In genomic region chr10:63455110-63455878, GRCm38 (mm10) we compare ENCODE assay signal across 10 mouse cellular contexts. TPM values are rescaled to one million over a fixed set of nuclear protein-coding genes. Genes with fewer than 3 reads are reported as not detected.
DNase-seq lines count a peak whose midpoint lies in the region; ATAC-seq lines count a peak whose summit lies in the region.
"Had no signal": no experiment of that assay in that cellular context is flagged by ENCODE, and none has a peak within 500 bp of the region (broad histone marks: within the 10 kb centered on the region; RNA-seq: fewer than 3 reads in every experiment).

No protein-coding gene starts in this region.

- peaks cover 33% of the 10 kb centered on the region for H3K4me1 ChIP-seq in heart, embryonic 13.5 days

- 47% methylated on average over 8 of the region's 8 CpGs for WGBS in heart, embryonic 13.5 days

- H3K9me3 ChIP-seq in heart, embryonic 13.5 days, result no peaks in the 10 kb centered on the region
- H3K9me3 ChIP-seq: embryonic facial prominence, embryonic 15.5 days had no signal

- peak overlapping the region; percentile 97 for H3K27ac ChIP-seq in heart, embryonic 13.5 days (replicated peaks)
- H3K27ac ChIP-seq: embryonic facial prominence, embryonic 15.5 days had no signal

- no peaks in the 10 kb centered on the region for H3K36me3 ChIP-seq in heart, embryonic 13.5 days
- H3K36me3 ChIP-seq: embryonic facial prominence, embryonic 15.5 days had no signal

- peak overlapping the region; percentile 9; the same call in 1 of the 2 replicates for H3K4me2 ChIP-seq in heart, embryonic 13.5 days
- H3K4me2 ChIP-seq: embryonic facial prominence, embryonic 15.5 days had no signal

- no peak overlapping the region for H3K9ac ChIP-seq in heart, embryonic 13.5 days
- H3K9ac ChIP-seq: embryonic facial prominence, embryonic 15.5 days had no signal

- no peaks in the 10 kb centered on the region for H3K27me3 ChIP-seq in heart, embryonic 13.5 days (replicated peaks)
- H3K27me3 ChIP-seq: embryonic facial prominence, embryonic 15.5 days had no signal

- no peak for ATAC-seq in heart, embryonic 13.5 days (ENCODE audit: extremely low read depth, insufficient number of reproducible peaks, low FRiP score, low TSS enrichment)
- peak; percentile 71 to 81; a peak in 3 of 4 replicates for ATAC-seq in hematopoietic stem cell, adult 5-6 weeks (replicated peaks in 1 of 2; ENCODE audit: insufficient read depth in 1 of 2, low FRiP score in 2 of 2, low TSS enrichment in 1 of 2, low read depth in 1 of 2, poor library complexity in 2 of 2, severe bottlenecking in 2 of 2)
- ATAC-seq in megakaryocyte progenitor cell, adult 5-6 weeks (replicated peaks; ENCODE audit: poor library complexity), result peak; percentile 57; the same call in 1 of the 2 replicates

- no peak overlapping the region for H3K4me3 ChIP-seq in heart, embryonic 13.5 days
- H3K4me3 ChIP-seq: embryonic facial prominence, embryonic 15.5 days had no signal

- DNase-seq in heart, adult 11 months, result no peak
- DNase-seq in Muller cell, postnatal 12 days (ENCODE audit: inconsistent ontology term), result peak; percentile 84
- DNase-seq in spleen, postnatal 4 days (ENCODE audit: low spot score in 2 of 2), result no peak
- no peak for DNase-seq in right cerebral cortex, postnatal 4 days
- DNase-seq in layer of hippocampus, adult 8-10 months (ENCODE audit: low spot score in 2 of 2), result no peak

RNA-seq across cellular contexts. Expression of gene Ctnna3, which starts 25.4 kb away (rescaled TPM):
- polyA plus RNA-seq in heart, embryonic 13.5 days (2015; fragmentation: Nextera tagmentation; extraction: Ambion mirVana), result 18.5 and 21.8 TPM in 2 replicates
- total RNA-seq in hematopoietic stem cell, adult 5-6 weeks (2017), result not detected in 2 replicates
- total RNA-seq in megakaryocyte progenitor cell, adult 5-6 weeks (2015), result not detected in 2 replicates
- total RNA-seq in megakaryocyte progenitor cell, adult 5-6 weeks (2017), result not detected in 2 replicates
- total RNA-seq in layer of hippocampus, adult 8-10 months (2022), result 1 to 10 TPM; 2.3 to 3.2 (median 3.1) TPM

RNA-seq across cellular contexts. Expression of gene Gm7075, which starts 33.7 kb away (rescaled TPM):
- polyA plus RNA-seq in heart, embryonic 13.5 days (2015; fragmentation: Nextera tagmentation; extraction: Ambion mirVana), result not detected in 2 replicates
- total RNA-seq in hematopoietic stem cell, adult 5-6 weeks (2017), result not detected in 2 replicates
- not detected in 2 replicates for total RNA-seq in megakaryocyte progenitor cell, adult 5-6 weeks (2015)
- total RNA-seq in megakaryocyte progenitor cell, adult 5-6 weeks (2017), result not detected in 2 replicates
- total RNA-seq in layer of hippocampus, adult 8-10 months (2022), result not detected
- polyA plus RNA-seq: embryonic facial prominence, embryonic 15.5 days; limb, embryonic 11.5 days had no signal
